Mouse (Mus musculus): ENCODE measurements at regions not wholly inside any gene's neighbourhood (a gene's known extent, or its start where the extent isn't known, plus 50 kb on each side); places are given as distances from the start of the nearest gene placed in this dataset.

GRCm38 (mm10) chr1:104226493-104226892, 541.8 kb upstream of the Cdh20 start:
- DNase-seq (ENCODE audit: low spot score in 2 of 2), result no peak

- peak; percentile 56 to 61 for DNase-seq (ENCODE audit: low spot score in 2 of 2)
Measured at GRCm38 (mm10) chr1:104226901-104227300, 541.4 kb upstream of the Cdh20 start.

- DNase-seq (ENCODE audit: low spot score in 2 of 2), result peak; percentile 7 to 17
Measured at GRCm38 (mm10) chr1:104241605-104242004, 526.7 kb upstream of the Cdh20 start.

GRCm38 (mm10) chr1:104265775-104266174, 502.6 kb upstream of the Cdh20 start:
- no peak for DNase-seq (ENCODE audit: low spot score in 2 of 2)

- no peak for DNase-seq (ENCODE audit: low spot score in 2 of 2)
Measured at GRCm38 (mm10) chr1:104307941-104308340, 460.4 kb upstream of the Cdh20 start.

GRCm38 (mm10) chr1:104311617-104312016, 456.7 kb upstream of the Cdh20 start:
- peak in 1 of 2 experiments; percentile 1 for DNase-seq (ENCODE audit: low spot score in 2 of 2)

GRCm38 (mm10) chr1:104315058-104315457, 453.3 kb upstream of the Cdh20 start:
- DNase-seq (ENCODE audit: low spot score in 2 of 2), result no peak

GRCm38 (mm10) chr1:104318020-104318419, 450.3 kb upstream of the Cdh20 start:
- DNase-seq (ENCODE audit: low spot score in 2 of 2), result no peak

- no peak for DNase-seq (ENCODE audit: low spot score in 2 of 2)
Measured at GRCm38 (mm10) chr1:104332666-104333370, 435.5 kb upstream of the Cdh20 start.

GRCm38 (mm10) chr1:104333577-104333976, 434.8 kb upstream of the Cdh20 start:
- DNase-seq (ENCODE audit: low spot score in 2 of 2), result no peak

Measured in right cerebral cortex, adult 2 months (tissue).